Mouse (Mus musculus): ENCODE data around the gene Olfr482. TPM values are rescaled to one million over a fixed set of nuclear protein-coding genes. Genes with fewer than 3 reads are reported as not detected.

Olfr482 gene
- polyA plus RNA-seq, 1 experiment from 2014 or later: 0.12 TPM

DNA sequence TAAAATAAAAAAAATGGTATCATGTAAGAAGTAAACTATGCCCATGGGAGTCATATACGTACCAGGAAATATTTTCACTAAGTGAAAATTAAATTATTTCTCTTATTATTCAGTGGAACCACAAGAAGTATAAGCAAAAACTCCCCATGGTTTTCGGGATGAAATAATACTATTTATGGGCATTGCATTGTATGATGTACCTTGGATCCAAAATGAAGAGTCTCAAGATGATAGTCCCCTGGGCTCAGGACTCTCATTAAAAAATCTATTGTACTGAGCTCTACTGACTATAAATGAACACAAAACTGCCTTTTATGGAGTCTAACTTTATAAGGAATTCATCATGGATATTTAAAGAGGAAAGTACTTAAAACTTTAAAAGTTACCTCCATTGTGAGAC, 47.0 kb downstream of the Olfr482 start, which contains the start of gene Olfr479:
Gene Olfr479, plus strand, starts transcription at position 301 of the 400 bp plus-strand sequence.
- no peak within 1 kb of the TSS for H3K4me2 ChIP-seq (ENCODE audit: low read length)
- H3K27ac ChIP-seq: no peak within 1 kb of the TSS
- H3K4me1 ChIP-seq (replicated peaks; ENCODE audit: insufficient read depth, low read length): no peaks in the 10 kb centered on the region
- no peaks in the 10 kb centered on the region for H3K36me3 ChIP-seq (ENCODE audit: insufficient read depth, low read length)
- no peaks in the 10 kb centered on the region for H3K9me3 ChIP-seq (replicated peaks; ENCODE audit: low read length)
- H3K9ac ChIP-seq (ENCODE audit: low read depth, low read length): no peak within 1 kb of the TSS
- H3K27me3 ChIP-seq (ENCODE audit: insufficient read depth, low read length): no peaks in the 10 kb centered on the region
- DNase-seq (ENCODE audit: low spot score): no peak
- no peak for TF ChIP-seq CTCF (IDR thresholded peaks at IDR 0.05; ENCODE audit: low read depth)
- WGBS: 87% methylated on average over 2 of the region's 2 CpGs
- ATAC-seq (replicated peaks; ENCODE audit: low FRiP score, low read depth): no peak
- no peak within 1 kb of the TSS for H3K4me3 ChIP-seq (replicated peaks; ENCODE audit: low read depth, low read length)

Other genes starting within 250 kb of the Olfr482 start
- not detected in 2 replicates for gene Olfr472, start 199.7 kb downstream of the Olfr482 start, polyA plus RNA-seq (2015; fragmentation: Nextera tagmentation; extraction: Ambion mirVana)
- not detected in 2 replicates for gene Olfr473, start 167.1 kb downstream of the Olfr482 start, polyA plus RNA-seq (2015; fragmentation: Nextera tagmentation; extraction: Ambion mirVana)
- not detected in 2 replicates for gene Olfr474, start 142.9 kb downstream of the Olfr482 start, polyA plus RNA-seq (2015; fragmentation: Nextera tagmentation; extraction: Ambion mirVana)
- gene Olfr476, start 132.8 kb downstream of the Olfr482 start, polyA plus RNA-seq (2015; fragmentation: Nextera tagmentation; extraction: Ambion mirVana): not detected in 2 replicates
- gene Olfr477, start 110.9 kb downstream of the Olfr482 start, polyA plus RNA-seq (2015; fragmentation: Nextera tagmentation; extraction: Ambion mirVana): not detected in 2 replicates
- gene Olfr478, start 63.6 kb downstream of the Olfr482 start, polyA plus RNA-seq (2015; fragmentation: Nextera tagmentation; extraction: Ambion mirVana): not detected in 2 replicates
- gene Olfr479, start 46.9 kb downstream of the Olfr482 start, polyA plus RNA-seq (2015; fragmentation: Nextera tagmentation; extraction: Ambion mirVana): not detected in 2 replicates
- not detected in 2 replicates for gene Olfr480, start 30.2 kb downstream of the Olfr482 start, polyA plus RNA-seq (2015; fragmentation: Nextera tagmentation; extraction: Ambion mirVana)
- gene Olfr481, start 17.7 kb downstream of the Olfr482 start, polyA plus RNA-seq (2015; fragmentation: Nextera tagmentation; extraction: Ambion mirVana): not detected in 2 replicates
- gene Olfr483, start 3.3 kb upstream of the Olfr482 start, polyA plus RNA-seq (2015; fragmentation: Nextera tagmentation; extraction: Ambion mirVana): not detected in 2 replicates
- gene Olfr484, start 29.9 kb upstream of the Olfr482 start, polyA plus RNA-seq (2015; fragmentation: Nextera tagmentation; extraction: Ambion mirVana): not detected in 2 replicates
- gene Olfr485, start 62.3 kb upstream of the Olfr482 start, polyA plus RNA-seq (2015; fragmentation: Nextera tagmentation; extraction: Ambion mirVana): not detected in 2 replicates
- gene Olfr486, start 75.2 kb upstream of the Olfr482 start, polyA plus RNA-seq (2015; fragmentation: Nextera tagmentation; extraction: Ambion mirVana): not detected in 2 replicates
- gene Olfr487, start 117.0 kb upstream of the Olfr482 start, polyA plus RNA-seq (2015; fragmentation: Nextera tagmentation; extraction: Ambion mirVana): not detected in 2 replicates
- not detected in 2 replicates for gene Olfr488, start 160.8 kb upstream of the Olfr482 start, polyA plus RNA-seq (2015; fragmentation: Nextera tagmentation; extraction: Ambion mirVana)
- not detected in 2 replicates for gene Olfr490, start 191.3 kb upstream of the Olfr482 start, polyA plus RNA-seq (2015; fragmentation: Nextera tagmentation; extraction: Ambion mirVana)
- not detected in 2 replicates for gene Olfr491, start 215.9 kb upstream of the Olfr482 start, polyA plus RNA-seq (2015; fragmentation: Nextera tagmentation; extraction: Ambion mirVana)
- not detected in 2 replicates for gene Olfr492, start 226.1 kb upstream of the Olfr482 start, polyA plus RNA-seq (2015; fragmentation: Nextera tagmentation; extraction: Ambion mirVana)
- not detected in 2 replicates for gene Olfr493, start 249.4 kb upstream of the Olfr482 start, polyA plus RNA-seq (2015; fragmentation: Nextera tagmentation; extraction: Ambion mirVana)

Measured in kidney, postnatal 0 days (tissue).